Mouse (Mus musculus): ENCODE results near the gene Gm42906. TPM values are rescaled to one million over a fixed set of nuclear protein-coding genes. Genes with fewer than 3 reads are reported as not detected.
A peak's percentile ranks its signal among the peaks of the same experiment; 100 is the strongest.

Gm42906 gene
- total RNA-seq, 2 experiments from 2014 or later: not detected

DNA sequence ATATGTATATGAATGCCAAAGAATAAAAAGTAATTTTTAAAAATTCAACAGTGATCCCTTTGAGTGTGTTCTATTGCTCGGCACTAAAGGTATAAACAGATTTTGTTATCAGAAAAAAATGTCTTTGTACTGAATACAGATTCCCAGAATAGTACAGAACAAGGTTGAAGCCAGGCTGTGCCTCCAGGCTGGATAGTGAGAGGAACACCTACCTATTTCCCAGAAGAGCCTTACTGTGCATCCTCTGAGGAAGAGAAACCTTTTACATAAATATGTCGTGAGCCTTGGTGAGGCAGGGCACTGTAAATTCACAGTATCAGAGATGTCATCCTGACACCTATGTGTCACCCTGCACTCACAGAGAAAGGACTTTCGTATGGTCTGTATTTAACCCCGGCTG, 31.8 kb downstream of the Gm42906 start:
- ATAC-seq (replicated peaks; ENCODE audit: poor library complexity, severe bottlenecking): no peak

DNA sequence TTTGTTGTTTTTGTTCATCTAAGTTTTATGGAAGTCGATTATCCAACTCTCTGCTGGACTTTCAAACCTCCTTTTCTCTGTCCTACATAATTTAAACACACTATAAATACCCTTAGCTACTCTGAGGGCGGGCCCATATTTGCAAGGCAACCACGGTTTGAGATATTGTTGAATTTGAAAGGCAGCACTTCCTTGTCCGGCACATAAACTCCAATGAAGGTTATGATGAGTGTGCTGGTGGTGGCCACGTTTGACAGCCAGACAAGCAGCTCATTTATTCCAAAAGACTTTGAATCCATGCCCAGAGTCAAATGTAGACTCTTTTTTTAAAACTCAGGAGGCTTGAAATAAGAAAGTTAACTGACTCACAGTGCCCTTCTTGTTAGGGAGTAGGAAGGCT, 33.3 kb downstream of the Gm42906 start:
- no peak for ATAC-seq (replicated peaks; ENCODE audit: poor library complexity, severe bottlenecking)

DNA sequence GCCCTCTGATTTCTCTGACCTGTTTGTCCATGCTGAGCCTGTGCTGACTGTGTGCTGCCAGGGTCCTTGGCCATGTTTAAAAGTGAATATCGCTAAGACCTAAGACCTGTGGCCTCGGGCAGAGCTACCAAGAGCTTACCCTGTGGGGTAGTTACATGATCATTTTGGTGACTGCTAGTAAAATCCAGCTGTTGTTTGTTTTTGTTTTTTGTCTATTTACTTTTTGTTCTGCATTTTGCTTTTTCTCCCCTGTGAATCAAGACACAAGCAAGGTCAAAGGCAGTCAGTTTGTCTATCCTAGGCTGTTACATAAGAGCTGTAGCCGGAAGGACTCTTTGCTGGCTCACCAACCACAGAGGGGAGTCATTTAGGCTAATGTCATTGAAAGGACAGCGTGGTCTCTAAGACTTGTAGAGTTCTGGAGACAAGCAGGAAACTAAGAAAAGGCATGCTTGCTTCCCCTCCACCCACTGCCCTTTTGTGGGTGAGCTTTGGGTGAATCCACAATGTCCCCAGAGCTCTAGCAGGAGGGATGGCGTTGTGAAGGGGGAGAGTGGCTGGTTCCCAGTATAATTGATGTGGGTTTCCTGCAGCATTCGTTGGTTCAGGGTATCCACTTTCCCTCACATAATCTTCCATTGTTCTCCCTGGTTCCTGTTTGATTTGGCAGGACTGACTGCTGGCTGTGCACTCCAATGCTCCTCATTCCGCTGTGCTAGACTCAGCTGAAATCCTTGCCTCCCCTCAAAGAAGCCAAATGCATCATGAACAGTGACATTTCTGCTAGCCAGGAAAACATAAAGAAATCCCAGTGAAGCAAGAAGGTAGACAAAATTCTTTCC, 33.9 kb downstream of the Gm42906 start:
- peak; percentile 70 for ATAC-seq (replicated peaks; ENCODE audit: poor library complexity, severe bottlenecking)

DNA sequence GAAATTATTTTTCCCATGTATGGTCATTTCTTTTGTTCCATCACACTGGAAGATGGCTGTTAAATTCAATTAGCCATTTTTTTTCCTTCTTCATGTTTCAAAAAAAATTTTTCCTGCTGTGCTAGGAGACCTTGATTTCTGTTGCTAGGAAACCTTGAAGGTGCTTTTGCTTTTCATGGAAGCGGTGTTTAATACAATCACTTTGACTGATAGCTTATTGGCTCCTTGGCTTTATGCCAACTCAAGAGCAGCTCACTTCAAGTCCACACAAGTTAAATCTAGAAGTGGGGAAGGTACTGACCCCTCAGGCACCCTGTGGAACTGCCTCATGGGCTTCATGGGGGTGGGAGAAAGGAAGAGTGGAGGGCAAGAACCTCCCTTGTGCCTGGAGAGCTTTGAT, 38.1 kb downstream of the Gm42906 start:
- no peak for ATAC-seq (replicated peaks; ENCODE audit: poor library complexity, severe bottlenecking)

DNA sequence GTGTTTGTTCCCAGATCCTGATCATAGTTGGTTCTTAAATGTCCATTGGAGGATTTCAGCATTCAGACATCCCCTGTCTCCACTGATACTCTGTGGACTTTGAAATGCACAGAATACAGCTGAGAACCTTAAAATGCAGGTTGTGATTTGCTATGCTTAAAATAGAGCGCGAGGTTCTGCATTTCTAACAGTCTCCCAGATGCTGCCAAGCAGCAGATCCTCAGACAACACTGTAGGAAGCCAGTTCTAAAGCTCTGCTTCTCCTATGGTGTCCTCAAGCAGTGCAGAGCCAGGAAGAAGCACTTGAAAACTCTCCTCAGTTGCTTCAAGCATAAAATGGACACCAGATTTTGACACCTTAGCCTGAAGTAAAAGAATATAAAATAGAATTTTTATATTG, 48.1 kb downstream of the Gm42906 start:
- ATAC-seq (replicated peaks; ENCODE audit: poor library complexity, severe bottlenecking): no peak

DNA sequence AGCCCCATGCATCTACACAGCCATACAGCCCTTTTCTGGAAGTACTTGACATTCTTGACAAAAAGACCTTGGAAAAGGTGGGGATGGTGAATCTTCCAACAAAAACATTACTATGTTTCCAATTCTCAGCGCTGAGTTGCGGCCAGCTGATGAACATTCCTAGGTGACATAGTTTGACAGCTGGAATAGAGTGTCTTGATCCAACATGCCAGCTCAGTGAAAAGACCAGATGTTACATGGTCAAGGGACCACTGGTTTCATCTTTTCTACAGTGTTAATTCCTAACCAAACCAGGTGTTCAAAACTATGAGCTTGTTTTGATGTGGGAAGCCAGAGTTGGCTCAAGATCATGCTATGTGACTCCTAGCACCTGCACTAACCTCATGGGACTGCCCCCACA, 48.8 kb downstream of the Gm42906 start:
- ATAC-seq (replicated peaks; ENCODE audit: poor library complexity, severe bottlenecking): no peak

DNA sequence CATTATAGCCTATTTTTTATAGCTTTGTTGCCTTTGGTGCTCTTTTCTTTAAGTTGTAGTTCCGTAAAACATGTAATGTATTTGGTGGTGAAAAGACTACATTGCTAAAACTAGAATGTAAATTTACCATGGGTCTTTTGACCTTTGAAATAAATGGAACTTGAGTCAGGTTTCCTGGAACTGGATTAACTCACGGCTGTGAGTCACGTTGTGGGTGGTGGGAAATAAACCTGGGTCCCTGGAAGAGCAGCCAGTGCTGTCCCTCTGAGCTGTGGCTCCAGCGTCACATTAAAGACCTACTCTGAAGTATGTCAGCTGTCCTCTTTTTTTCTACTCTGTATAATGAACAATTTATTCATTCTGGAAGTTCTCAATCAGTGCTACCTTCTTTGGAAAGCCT, 51.0 kb downstream of the Gm42906 start:
- no peak for ATAC-seq (replicated peaks; ENCODE audit: poor library complexity, severe bottlenecking)

DNA sequence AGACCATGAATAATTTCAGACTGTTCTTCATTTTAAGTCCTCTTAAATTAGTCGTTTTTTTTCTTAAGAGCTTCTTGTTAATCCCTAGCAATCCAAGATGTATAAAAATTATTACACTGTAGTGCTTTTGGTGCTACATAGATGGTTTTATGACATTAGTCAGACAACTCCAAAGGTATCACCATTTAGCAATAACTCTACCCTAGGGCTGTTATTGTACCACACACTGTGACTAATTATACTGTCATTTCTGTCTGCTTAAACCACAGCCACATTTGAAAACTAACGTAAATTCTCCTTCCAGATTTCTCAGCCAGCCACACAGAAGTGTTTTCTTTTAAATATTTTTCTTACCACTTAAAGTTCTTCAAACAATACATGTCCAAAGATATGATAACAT, 53.1 kb downstream of the Gm42906 start:
- ATAC-seq (replicated peaks; ENCODE audit: poor library complexity, severe bottlenecking): no peak

DNA sequence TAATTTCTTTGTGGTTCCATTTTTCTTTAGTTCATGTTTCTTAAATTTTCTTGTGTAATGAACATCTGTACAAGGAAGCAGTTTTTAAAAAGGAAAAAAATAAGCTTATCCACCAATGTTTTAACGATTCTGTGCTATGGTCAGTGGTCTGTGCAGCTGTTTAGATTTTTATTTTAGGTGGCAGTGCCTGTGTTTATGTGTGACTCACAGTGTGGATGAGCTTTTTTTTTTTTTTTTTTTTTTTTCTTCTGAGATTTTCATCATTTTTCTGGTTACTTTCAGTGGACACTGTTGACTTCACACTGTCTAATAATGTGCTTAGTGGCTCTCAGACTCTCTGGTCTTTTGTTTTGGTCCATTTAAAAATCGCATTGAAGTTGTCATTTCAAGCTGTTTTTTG, 56.8 kb downstream of the Gm42906 start:
- ATAC-seq (replicated peaks; ENCODE audit: poor library complexity, severe bottlenecking): no peak

DNA sequence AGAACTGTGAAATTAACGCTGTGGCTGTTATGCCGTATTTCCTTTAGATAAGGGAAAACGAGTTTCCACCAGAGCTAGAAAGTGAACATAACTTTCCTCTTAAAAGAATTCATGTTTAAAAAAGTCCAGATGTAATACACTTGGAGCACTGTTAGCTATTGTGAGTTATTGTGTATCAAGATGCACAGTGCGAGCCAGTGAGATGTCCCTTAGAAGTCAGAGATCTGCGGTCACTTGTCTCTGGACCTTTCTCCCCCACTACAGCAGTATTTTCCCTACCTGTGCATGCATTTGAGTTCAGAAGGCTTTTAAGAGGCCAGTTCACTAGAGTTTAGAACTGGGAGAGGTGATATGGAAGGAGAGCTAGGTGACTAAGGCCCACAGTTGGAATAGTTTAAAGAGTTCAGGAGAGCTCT, 58.6 kb downstream of the Gm42906 start:
- ATAC-seq (replicated peaks; ENCODE audit: poor library complexity, severe bottlenecking): no peak

DNA sequence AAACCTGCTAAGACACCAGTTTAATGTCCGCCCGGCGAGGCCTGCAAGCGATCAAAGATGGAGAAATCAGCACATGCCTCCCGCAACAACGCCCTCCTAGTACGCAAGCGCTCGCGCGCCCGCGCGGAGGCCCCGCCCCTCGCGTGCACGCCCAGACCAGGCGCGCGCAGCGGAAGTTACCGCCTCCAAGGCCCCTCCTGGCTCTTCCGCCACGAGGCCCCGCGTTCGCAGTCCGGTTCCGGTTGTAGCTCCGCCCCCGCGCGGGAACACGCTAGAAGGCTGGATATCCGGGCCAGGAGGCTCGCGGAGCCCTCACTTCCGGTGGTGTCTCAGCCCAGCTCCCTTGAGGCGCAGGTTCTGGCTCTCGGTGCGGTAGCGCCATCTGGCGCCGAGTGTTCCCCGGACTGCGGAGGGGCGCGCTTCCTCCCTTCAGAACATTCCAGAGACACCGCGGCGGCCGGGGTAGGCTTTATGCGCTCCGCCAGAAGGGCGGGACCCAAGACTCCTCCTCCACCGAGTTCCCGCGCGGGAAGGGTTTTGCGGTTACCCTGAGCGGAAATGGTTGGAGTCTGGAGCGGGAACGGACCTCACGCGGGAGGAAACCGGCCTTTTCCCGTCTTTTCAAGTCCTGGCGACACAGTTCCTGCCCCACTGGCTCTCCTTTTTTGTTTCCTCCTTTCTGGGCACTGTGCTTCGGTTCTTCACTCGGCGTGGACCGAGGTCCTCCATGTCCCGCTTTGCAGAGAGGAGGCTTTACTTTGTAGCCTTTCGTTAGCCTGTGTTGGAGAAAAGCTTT, 59.4 kb downstream of the Gm42906 start:
- peak; percentile 90 for ATAC-seq (replicated peaks; ENCODE audit: poor library complexity, severe bottlenecking)

DNA sequence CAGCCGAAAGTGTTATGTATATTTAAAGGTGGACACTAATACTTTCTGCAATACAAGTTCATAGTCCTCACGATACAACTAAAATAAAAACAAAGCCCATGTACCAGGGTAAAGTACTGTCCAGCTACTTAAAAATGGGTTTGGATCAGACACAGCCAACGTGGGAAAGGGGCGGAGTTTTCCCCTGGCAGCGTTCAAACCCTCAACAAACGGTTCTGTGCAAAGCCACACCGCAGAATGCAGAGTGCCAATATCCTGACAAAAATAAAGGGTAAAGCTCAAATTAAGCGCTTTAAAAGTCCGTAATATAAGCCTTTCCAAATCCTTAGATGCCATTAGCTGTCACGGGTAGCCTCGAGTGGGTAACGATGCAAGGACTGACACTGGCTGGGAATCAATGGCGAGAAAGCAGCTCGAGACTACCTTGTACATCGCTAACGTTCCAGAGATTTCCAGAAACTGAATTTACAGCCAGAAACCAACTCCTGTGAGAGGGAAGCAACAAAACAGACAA, 60.0 kb downstream of the Gm42906 start:
- 0 out of 2 replicates have a peak, but pooled peaks have one; percentile 18 for ATAC-seq (replicated peaks; ENCODE audit: poor library complexity, severe bottlenecking)

DNA sequence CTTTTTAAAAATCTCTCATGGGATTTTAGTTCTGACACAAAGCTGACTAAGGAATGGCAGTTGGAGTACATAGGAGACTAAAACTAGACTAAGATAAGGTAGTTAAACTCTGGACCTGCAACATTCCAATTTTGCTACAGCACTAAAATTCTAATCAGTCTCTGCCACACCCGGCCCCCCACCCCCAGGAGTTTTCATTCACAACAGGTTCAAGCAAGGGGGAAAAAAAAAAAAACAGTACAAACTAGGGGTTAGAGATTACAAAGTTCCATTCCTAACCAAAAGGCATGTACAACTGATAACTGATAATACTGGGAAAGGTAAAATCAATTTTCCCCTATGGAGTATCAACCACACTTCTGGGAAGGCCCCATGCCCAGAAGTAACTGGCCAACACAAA, 60.6 kb downstream of the Gm42906 start:
- no peak for ATAC-seq (replicated peaks; ENCODE audit: poor library complexity, severe bottlenecking)

DNA sequence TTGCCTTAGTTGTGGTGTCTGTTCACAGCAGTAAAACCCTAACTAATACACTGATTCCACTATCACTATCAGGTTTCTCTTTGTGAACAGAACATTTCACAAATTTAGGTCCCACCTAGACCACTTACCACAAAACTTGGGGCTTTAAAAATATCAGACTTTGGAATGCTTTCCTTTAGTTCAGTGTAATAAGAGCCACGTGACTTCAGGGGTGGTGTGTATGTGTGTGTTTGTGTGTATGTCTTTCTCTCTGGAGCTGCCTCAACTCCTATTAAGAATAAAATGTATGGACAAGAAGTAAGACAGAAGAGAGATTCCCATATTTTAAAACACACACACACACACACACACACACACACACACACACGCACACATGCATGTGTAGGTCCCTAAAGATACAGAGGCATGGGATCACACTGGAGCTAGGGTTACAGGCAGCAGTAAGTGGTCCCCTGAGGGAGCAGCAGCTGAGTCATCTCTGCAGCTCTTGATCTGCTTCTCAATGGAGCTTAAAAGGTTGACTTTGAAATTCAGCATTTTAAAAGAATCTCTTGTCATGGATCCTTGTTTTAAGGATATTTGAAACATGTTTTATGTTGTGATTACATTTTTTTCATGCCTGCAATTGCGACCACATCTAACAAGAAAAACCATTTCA, 64.5 kb downstream of the Gm42906 start:
- no peak for ATAC-seq (replicated peaks; ENCODE audit: poor library complexity, severe bottlenecking)

DNA sequence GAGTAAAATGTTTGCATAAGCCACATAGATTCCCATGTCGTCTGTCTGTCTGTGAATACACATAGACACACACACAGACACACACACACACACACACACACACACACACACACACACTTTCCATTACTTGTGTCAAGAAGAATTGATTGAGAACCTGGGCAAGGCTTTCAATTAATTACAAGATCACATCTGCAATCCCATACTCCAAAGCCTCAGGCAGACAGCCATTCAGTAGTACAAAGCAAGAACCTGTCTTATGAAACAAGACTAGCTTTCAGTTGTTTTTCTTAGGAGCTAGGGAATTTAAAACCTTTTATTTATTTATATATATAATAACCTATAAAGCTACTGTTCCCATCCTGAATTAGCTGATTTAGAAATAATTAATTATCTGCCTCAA, 78.3 kb downstream of the Gm42906 start:
- no peak for ATAC-seq (replicated peaks; ENCODE audit: poor library complexity, severe bottlenecking)

DNA sequence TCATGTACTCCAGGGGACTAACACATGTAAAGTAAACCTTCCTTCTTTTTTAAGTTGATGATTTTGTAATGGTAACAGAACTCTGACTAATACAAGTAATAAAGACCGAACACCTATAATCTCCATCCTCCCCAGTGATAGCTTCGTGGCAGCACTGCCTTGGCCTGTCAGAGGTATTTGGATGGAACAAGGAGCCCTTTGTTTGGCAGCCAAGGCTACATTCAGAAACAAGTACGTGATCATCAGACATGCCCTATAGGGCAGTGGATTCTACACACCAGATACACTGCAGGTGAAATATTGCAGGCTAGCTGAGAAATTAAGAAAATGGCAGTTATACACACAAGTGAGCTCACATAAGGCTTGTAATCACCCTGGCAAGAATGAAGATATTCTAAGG, 79.5 kb downstream of the Gm42906 start:
- ATAC-seq (replicated peaks; ENCODE audit: poor library complexity, severe bottlenecking): no peak

DNA sequence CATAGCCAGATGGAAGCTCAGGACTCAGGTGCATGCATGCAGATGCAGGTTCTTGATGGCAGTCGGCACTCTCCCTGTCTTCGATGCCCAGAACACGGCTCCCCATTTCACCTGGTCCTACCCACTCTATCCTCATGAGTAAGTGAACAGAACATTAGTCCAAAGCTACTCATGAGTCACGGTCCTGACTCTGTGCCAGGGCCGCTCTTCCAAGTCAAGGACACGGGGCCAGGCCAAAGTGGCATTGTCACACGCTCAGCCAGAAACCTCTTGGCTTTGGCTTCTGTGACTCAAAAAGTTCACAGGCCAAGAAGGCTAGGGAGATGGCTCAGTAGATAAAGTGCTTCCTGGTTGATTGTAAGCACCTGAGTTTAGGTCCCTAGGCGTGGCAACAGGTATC, 81.3 kb downstream of the Gm42906 start:
- ATAC-seq (replicated peaks; ENCODE audit: poor library complexity, severe bottlenecking): no peak

DNA sequence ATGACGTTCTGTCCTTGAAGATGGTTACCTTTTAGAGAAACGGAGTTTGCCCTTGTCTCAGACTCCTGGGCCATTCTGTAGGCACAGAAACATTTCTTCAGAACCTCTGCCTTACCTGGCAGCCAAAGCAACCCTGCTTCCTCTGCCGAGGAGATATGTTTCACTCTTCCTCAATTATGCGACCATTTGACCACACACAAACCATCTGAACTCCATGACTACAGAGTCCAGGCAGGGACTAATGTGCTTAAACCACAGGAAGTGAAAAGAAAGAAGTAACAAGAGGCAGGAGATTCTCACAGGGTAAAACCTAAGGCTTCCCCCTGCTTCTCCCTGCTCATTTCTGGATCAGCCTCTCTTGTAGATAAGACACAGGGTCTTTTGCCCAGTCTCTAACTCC, 83.2 kb downstream of the Gm42906 start:
- ATAC-seq (replicated peaks; ENCODE audit: poor library complexity, severe bottlenecking): peak; percentile 95

DNA sequence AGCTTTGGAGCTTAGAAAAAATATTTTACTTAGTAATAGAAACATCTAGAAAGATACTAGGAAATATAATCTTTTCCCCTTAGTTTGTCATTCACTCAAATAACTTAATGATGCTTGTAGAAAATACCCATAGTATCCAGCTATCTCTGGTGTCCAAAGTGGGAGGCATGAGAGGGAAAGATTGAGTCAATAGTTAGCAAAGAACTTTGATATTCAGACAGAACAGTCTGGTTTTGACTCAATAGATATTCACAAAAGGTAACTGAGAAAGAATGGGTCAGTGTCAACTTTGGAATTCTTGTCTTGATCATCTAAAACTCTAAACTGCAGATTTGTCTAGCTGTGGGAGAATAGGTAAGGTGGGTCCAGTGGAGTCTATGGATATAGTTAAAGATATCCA, 94.3 kb downstream of the Gm42906 start:
- no peak for ATAC-seq (replicated peaks; ENCODE audit: poor library complexity, severe bottlenecking)

DNA sequence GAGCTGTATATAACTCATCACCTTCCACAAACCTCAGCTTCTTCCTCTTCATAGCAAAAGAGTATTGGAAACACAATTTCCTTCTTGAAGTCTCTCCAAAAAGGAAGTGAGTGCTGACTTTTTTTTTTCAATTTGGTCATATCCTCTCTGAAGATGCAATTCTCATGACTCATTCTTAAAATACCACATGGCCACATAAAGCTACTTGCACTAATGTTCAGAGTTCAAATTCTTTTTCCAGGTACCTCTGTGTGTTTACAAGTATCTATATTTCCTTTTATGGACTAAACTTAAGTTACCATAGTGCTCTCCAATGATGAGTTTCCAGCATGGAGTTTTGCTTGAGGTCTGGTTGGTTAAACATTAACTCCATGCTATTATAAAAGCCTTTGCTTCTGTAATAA, 94.8 kb downstream of the Gm42906 start:
- peak; percentile 98 for ATAC-seq (replicated peaks; ENCODE audit: poor library complexity, severe bottlenecking)

All from granulocyte monocyte progenitor cell, adult 5-6 weeks (primary cell).